Mouse (Mus musculus): ENCODE data around the gene Fem1a.
"Not testable (repeated sequence)": the region's sequence is repeated elsewhere in the genome, so short reads cannot be mapped to it uniquely, and the experiment has no call there.

The Fem1a gene

GRCm38 (mm10) chr17:56255429-56255828, 1.2 kb upstream of the Fem1a start:
- DNase-seq (ENCODE audit: low spot score), result no peak

- peak; percentile 97 for DNase-seq (ENCODE audit: low spot score)
These were observed 759 bp upstream of the Fem1a start for GRCm38 (mm10) chr17:56255863-56256238.

- no peak for DNase-seq (ENCODE audit: low spot score)
These were observed 728 bp downstream of the Fem1a start for GRCm38 (mm10) chr17:56257181-56257894.

GRCm38 (mm10) chr17:56258269-56258668, 1.7 kb downstream of the Fem1a start:
- not testable (repeated sequence) for DNase-seq (ENCODE audit: low spot score)

- not testable (repeated sequence) for DNase-seq (ENCODE audit: low spot score)
These were observed 2.2 kb downstream of the Fem1a start for GRCm38 (mm10) chr17:56258812-56259211.

GRCm38 (mm10) chr17:56259301-56260037, 2.9 kb downstream of the Fem1a start:
- no peak for DNase-seq (ENCODE audit: low spot score)

- DNase-seq (ENCODE audit: low spot score), result no peak
These were observed 4.6 kb downstream of the Fem1a start for GRCm38 (mm10) chr17:56261166-56261565.

GRCm38 (mm10) chr17:56262645-56263094, 6.1 kb downstream of the Fem1a start:
- DNase-seq (ENCODE audit: low spot score), result no peak

- no peak for DNase-seq (ENCODE audit: low spot score)
These were observed 7.4 kb downstream of the Fem1a start for GRCm38 (mm10) chr17:56264020-56264419.

GRCm38 (mm10) chr17:56265011-56265410, 8.4 kb downstream of the Fem1a start:
- no peak for DNase-seq (ENCODE audit: low spot score)

GRCm38 (mm10) chr17:56265869-56266268, 9.3 kb downstream of the Fem1a start:
- no peak for DNase-seq (ENCODE audit: low spot score)

GRCm38 (mm10) chr17:56266271-56266670, 9.7 kb downstream of the Fem1a start:
- DNase-seq (ENCODE audit: low spot score), result no peak

GRCm38 (mm10) chr17:56269153-56269630, 12.6 kb downstream of the Fem1a start:
- DNase-seq (ENCODE audit: low spot score), result no peak

- no peak for DNase-seq (ENCODE audit: low spot score)
These were observed 13.1 kb downstream of the Fem1a start for GRCm38 (mm10) chr17:56269741-56270140.

GRCm38 (mm10) chr17:56271609-56272253, 15.1 kb downstream of the Fem1a start:
- DNase-seq (ENCODE audit: low spot score), result no peak

GRCm38 (mm10) chr17:56272644-56273043, 16.0 kb downstream of the Fem1a start:
- no peak for DNase-seq (ENCODE audit: low spot score)

GRCm38 (mm10) chr17:56273482-56273881, 16.9 kb downstream of the Fem1a start:
- no peak for DNase-seq (ENCODE audit: low spot score)

- DNase-seq (ENCODE audit: low spot score), result no peak
These were observed 17.4 kb downstream of the Fem1a start for GRCm38 (mm10) chr17:56273986-56274385.

GRCm38 (mm10) chr17:56275842-56276480, 19.4 kb downstream of the Fem1a start:
- no peak for DNase-seq (ENCODE audit: low spot score)

GRCm38 (mm10) chr17:56276643-56277566, 20.3 kb downstream of the Fem1a start, which contains the start of gene Ticam1:
Gene Ticam1 (minus strand): TSS chr17:56276786.
- peak; percentile 95 for DNase-seq (ENCODE audit: low spot score)

- no peak for DNase-seq (ENCODE audit: low spot score)
These were observed 20.9 kb downstream of the Fem1a start for GRCm38 (mm10) chr17:56277567-56277893.
